Mouse (Mus musculus) olfactory bulb, adult 2 months (tissue): ENCODE measurements around the gene Lrrc75b.

ENCODE experiments used
- CTCF ChIP-seq: fragments of 200-500 bp; IDR thresholded peaks from 2 replicates; pipeline ENCODE4 v1.5.1; 2012; ENCODE audit warnings: low read depth, mild to moderate bottlenecking, low read length, moderate library complexity; ENCODE audit not compliant: insufficient read depth
- POLR2A ChIP-seq: fragments of 200-500 bp; IDR thresholded peaks from 2 replicates; pipeline ENCODE4 v1.6.1; 2012; ENCODE audit warnings: mild to moderate bottlenecking, low read depth, low read length, moderate library complexity; ENCODE audit not compliant: insufficient read depth

- no peak for TF ChIP-seq POLR2A
- no peak for TF ChIP-seq CTCF
Observed at GRCm38 (mm10) chr10:75559676-75560548, at the start of gene Lrrc75b.
